Mouse (Mus musculus) stomach, postnatal 0 days (tissue): ENCODE data around the gene Stard3. TPM values are rescaled to one million over a fixed set of nuclear protein-coding genes. Genes with fewer than 3 reads are reported as not detected.

ENCODE experiments used
- ATAC-seq: fragments of 200-750 bp; cut with Nextera tagmentation; 2 replicates; pipeline ENCODE4 v1.8.0; 2017; ENCODE audit not compliant: low FRiP score, low TSS enrichment
- DNase-seq: peaks from one replicate; pipeline ENCODE4 v3.0.0-alpha.2; 2016; ENCODE audit warnings: low spot score
- H3K27ac ChIP-seq: fragments of 300-500 bp; sonication (generic); replicated peaks from 2 replicates; pipeline ENCODE4 v1.5.1; 2014; ENCODE audit warnings: mild to moderate bottlenecking, control low read depth
- H3K27me3 ChIP-seq: fragments of 300-500 bp; sonication (generic); 2 replicates; pipeline ENCODE4 v1.6.1; 2014; ENCODE audit warnings: low read length; ENCODE audit not compliant: control insufficient read depth, insufficient read depth
- H3K36me3 ChIP-seq: fragments of 300-500 bp; sonication (generic); 2 replicates; pipeline ENCODE4 v1.6.1; 2014; ENCODE audit warnings: low read length, mixed read lengths; ENCODE audit not compliant: control insufficient read depth, insufficient read depth
- H3K4me1 ChIP-seq: fragments of 300-500 bp; sonication (generic); replicated peaks from 2 replicates; pipeline ENCODE4 v1.6.1; 2014; ENCODE audit warnings: antibody characterized with exemption; ENCODE audit not compliant: control insufficient read depth, insufficient read depth
- H3K4me2 ChIP-seq: fragments of 300-500 bp; sonication (generic); replicated peaks from 2 replicates; pipeline ENCODE4 v1.6.1; 2014; ENCODE audit warnings: low read depth, mild to moderate bottlenecking, control low read depth, moderate library complexity
- H3K4me3 ChIP-seq: fragments of 300-500 bp; sonication (generic); 2 replicates; pipeline ENCODE4 v1.5.1; 2014; ENCODE audit warnings: low read depth, low read length, control low read depth
- H3K9ac ChIP-seq: fragments of 300-500 bp; sonication (generic); 2 replicates; pipeline ENCODE4 v1.6.1; 2014; ENCODE audit warnings: mild to moderate bottlenecking, low read length, control low read depth, mixed read lengths
- H3K9me3 ChIP-seq: fragments of 300-500 bp; sonication (generic); 2 replicates; pipeline ENCODE4 v1.6.1; 2016; ENCODE audit warnings: low read length; ENCODE audit not compliant: control insufficient read depth
- CTCF ChIP-seq: IDR thresholded peaks from 2 replicates; pipeline ENCODE4 v1.5.1; 2016; ENCODE audit warnings: antibody characterized with exemption, low read depth, mild to moderate bottlenecking, moderate library complexity
- EP300 ChIP-seq: optimal IDR thresholded peaks from 2 replicates; pipeline ENCODE3; 2016; ENCODE audit warnings: antibody characterized with exemption
- WGBS: fragments of 180-500 bp; shearing (Covaris S2); extraction: QIAGEN DNeasy Blood & Tissue Kit; methylation state at CpG from one replicate; pipeline ENCODE4 v1.1.7; 2014; 5-methylcytosine and 5-hydroxymethylcytosine counted together
- polyA plus RNA-seq: library from polyadenylated mRNA; unstranded; fragments of >200 nt; fragmentation: Nextera tagmentation; extraction: Ambion mirVana; gene quantifications from 2 replicates; pipeline ENCODE4 v1.2.1, GENCODE M21; 2015

The Stard3 gene
- polyA plus RNA-seq, 1 experiment from 2014 or later = 24.9 TPM

DNA sequence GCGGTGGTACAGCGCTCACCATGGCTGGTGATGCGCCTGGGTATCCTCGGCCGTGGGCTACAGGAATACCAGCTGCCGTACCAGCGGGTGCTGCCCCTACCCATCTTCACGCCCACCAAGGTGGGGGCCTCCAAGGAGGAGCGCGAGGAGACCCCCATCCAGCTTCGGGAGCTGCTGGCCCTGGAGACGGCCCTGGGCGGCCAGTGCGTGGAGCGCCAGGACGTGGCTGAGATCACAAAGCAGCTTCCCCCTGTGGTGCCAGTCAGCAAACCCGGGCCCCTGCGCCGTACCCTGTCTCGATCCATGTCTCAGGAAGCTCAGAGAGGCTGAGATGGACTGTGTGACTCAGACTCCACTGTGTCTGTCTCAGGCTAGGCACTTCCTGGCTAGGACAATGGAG, 26.0 kb downstream of the Stard3 start:
- no peak overlapping the region for H3K9ac ChIP-seq
- H3K27me3 ChIP-seq = peaks cover 4% of the 10 kb centered on the region; the same call in 1 of the 2 replicates
- DNase-seq (no peak), ATAC-seq (no peak)
- H3K4me3 ChIP-seq = no peak overlapping the region
- WGBS = 79% methylated on average over 20 of the region's 20 CpGs
- H3K36me3 ChIP-seq = no peaks in the 10 kb centered on the region
- H3K4me1 ChIP-seq = no peaks in the 10 kb centered on the region
- no peak for TF ChIP-seq CTCF
- TF ChIP-seq EP300 = no peak
- H3K27ac ChIP-seq = no peak overlapping the region
- H3K4me2 ChIP-seq = no peak overlapping the region
- no peaks in the 10 kb centered on the region for H3K9me3 ChIP-seq

DNA sequence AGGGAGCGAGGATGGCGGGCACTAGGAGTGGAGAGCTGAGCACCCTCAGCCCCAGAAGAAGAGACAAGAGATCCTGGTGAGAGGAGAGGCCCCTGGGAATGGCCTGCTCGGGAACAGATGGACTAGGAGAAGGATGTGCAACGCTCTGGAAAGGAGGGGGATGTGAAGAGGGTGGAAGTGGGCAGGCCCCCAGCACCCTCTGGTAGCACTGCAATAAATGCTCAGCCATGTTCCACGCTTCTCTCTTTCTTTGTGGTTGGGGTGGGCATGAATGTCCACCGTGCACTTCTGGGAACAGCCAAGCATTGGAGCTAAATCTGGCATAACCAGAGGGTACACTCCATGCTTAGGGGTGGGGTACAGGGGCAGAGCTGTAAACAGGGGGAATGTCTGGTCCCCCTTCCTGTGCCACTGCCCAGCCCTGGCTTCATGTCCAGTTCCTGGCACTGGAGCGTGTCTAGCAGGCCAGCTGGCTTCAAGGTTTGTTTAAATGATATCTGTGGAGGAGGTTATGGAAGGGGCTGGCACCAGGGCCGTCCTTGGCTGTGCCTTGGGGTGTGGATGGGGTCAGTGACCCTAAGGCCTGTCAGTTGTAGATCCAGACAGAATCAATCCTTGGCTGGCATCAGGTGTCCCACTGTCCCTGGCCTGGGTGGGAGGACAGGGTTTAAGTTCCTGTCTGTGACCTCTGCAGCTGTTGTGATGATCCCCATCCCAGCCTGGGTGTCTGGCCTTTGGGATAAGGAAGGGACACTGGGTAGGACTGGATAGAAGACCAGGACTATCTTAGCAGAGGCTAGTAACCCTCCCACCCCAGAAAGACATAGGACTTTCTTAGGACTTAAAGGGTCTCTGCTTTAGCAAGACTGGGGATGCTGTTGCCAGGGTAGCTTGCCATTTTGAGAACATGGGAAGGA, 26.8 kb downstream of the Stard3 start:
- Histone ChIP-seq H3K4me1 (no peaks in the 10 kb centered on the region), H3K9ac (no peak overlapping the region), H3K27ac (no peak overlapping the region), H3K4me2 (no peak overlapping the region), H3K27me3 (peaks cover 4% of the 10 kb centered on the region; the same call in 1 of the 2 replicates), H3K4me3 (no peak overlapping the region), H3K9me3 (no peaks in the 10 kb centered on the region), H3K36me3 (no peaks in the 10 kb centered on the region)
- TF ChIP-seq CTCF (no peak), EP300 (no peak)
- WGBS = 63% methylated on average over 8 of the region's 8 CpGs
- no peak for ATAC-seq
- DNase-seq = no peak

DNA sequence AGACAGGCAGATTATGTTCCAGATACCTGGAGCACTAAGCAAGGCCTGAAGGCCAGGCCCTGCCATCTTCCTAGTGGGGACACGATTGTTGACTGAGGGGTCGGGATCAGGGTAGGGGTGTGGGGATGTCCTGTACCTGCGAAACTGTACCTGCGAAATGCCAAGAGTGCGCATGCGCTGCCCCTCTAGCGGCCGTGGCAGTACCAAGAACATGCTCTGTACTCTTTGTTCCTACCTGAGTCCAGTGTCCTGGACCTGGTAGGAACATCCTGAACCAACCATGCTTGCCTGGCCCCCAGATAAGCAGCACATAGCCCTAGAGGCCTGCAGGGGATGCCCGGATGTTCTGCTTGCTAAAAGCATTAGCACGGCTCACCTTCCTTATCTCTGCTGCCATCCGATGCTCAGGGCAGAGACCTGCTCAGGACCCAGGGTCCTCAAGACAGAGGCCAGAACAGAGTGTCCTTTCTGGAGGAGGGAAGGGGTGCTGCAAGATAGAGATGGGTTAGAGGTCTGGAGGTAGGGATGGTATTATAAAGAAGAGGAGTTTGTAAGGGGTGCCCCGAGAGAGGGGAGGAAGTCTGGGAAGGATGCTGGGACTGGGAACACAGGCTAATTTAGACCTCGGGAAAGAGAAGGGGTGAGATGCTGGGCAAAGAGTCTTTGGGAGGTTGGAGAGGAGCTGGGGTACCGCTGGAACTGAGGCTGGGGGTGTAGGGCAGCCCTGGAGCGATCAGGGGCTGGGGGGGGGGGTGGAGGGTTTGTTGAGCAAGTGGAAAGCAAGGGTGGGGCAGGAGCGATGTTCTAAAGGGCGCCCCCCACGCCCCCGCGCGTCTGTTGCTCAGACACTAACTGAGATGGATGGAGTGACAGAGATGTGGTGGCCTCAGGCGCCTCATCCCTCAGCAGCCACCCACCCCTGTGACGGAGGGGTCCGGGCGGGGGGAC, 27.7 kb downstream of the Stard3 start, which contains the start of gene Pnmt:
Pnmt (plus strand) TSS at position 813 of the 948 bp plus-strand sequence.
- Histone ChIP-seq H3K27me3 (peaks cover 4% of the 10 kb centered on the region; the same call in 1 of the 2 replicates), H3K4me3 (no peak within 1 kb of the TSS), H3K9me3 (no peaks in the 10 kb centered on the region), H3K36me3 (no peaks in the 10 kb centered on the region), H3K27ac (no peak within 1 kb of the TSS), H3K9ac (no peak within 1 kb of the TSS), H3K4me2 (no peak within 1 kb of the TSS), H3K4me1 (no peaks in the 10 kb centered on the region)
- TF ChIP-seq CTCF (no peak), EP300 (no peak)
- ATAC-seq (no peak), DNase-seq (no peak)
- 52% methylated on average over 25 of the region's 25 CpGs for WGBS

DNA sequence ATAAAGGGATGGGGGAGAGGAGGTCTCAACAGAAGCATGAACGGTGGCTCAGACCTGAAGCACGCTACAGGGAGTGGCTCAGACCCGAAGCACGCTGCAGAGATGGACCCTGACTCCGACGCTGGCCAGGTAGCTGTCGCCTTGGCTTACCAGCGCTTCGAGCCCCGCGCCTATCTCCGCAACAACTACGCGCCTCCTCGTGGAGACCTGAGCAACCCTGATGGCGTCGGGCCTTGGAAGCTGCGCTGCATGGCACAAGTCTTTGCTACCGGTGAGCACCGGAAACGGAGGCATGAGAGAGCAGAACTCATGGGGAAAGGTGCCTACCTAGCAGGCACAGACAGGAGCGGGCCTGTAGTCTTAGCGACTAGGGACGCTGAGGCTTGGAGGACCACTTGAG, 28.4 kb downstream of the Stard3 start:
- WGBS = 11% methylated on average over 24 of the region's 24 CpGs
- H3K36me3 ChIP-seq = no peaks in the 10 kb centered on the region
- no peak for TF ChIP-seq EP300
- peak; percentile 42 for TF ChIP-seq CTCF
- ATAC-seq (no peak), DNase-seq (peak; percentile 45)
- H3K4me3 ChIP-seq = no peak overlapping the region
- no peak overlapping the region for H3K27ac ChIP-seq
- H3K9ac ChIP-seq = no peak overlapping the region
- H3K4me1 ChIP-seq = no peaks in the 10 kb centered on the region
- H3K9me3 ChIP-seq = no peaks in the 10 kb centered on the region
- no peak overlapping the region for H3K4me2 ChIP-seq
- peaks cover 4% of the 10 kb centered on the region; the same call in 1 of the 2 replicates for H3K27me3 ChIP-seq

DNA sequence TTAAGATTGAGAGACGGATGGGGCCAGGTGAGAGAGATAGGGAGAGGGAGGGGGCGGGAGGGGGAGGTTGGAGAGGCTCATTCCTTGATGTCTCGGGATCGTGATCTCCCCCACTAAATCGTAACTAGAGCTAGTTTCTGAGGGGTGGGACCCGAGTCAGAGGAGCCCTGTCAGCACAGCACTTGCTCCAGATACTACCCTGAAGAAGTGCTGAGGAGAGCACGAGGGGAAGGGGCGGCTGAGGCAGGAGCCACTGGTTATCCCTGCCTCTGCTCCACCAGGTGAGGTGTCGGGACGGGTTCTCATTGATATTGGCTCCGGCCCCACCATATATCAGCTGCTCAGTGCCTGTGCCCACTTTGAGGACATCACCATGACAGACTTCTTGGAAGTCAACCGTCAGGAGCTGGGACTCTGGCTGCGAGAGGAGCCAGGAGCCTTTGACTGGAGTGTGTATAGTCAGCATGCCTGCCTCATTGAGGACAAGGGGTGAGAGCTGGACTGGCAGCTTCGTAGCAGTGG, 28.9 kb downstream of the Stard3 start:
- peaks cover 4% of the 10 kb centered on the region; the same call in 1 of the 2 replicates for H3K27me3 ChIP-seq
- TF ChIP-seq CTCF (no peak), EP300 (no peak)

More for the DNA sequence above, 28.9 kb downstream of the Stard3 start:
- Histone ChIP-seq H3K9ac (no peak overlapping the region), H3K4me3 (no peak overlapping the region), H3K36me3 (no peaks in the 10 kb centered on the region), H3K27ac (no peak overlapping the region), H3K4me1 (no peaks in the 10 kb centered on the region), H3K4me2 (no peak overlapping the region), H3K9me3 (no peaks in the 10 kb centered on the region)
- ATAC-seq = no peak
- WGBS = 57% methylated on average over 14 of the region's 14 CpGs
- DNase-seq = no peak
